Mouse (Mus musculus) cerebellum, postnatal 4 days (tissue): Measurements from ENCODE around the gene Ctnna2.
A peak's percentile ranks its signal among the peaks of the same experiment; 100 is the strongest.

ENCODE experiments used
- DNase-seq, 2 experiments: peaks; one replicate each; pipeline ENCODE4 v3.0.0; 2022; ENCODE audit warnings: low spot score in 2 of 2, mixed read lengths in 1 of 2

Gene Ctnna2

DNA sequence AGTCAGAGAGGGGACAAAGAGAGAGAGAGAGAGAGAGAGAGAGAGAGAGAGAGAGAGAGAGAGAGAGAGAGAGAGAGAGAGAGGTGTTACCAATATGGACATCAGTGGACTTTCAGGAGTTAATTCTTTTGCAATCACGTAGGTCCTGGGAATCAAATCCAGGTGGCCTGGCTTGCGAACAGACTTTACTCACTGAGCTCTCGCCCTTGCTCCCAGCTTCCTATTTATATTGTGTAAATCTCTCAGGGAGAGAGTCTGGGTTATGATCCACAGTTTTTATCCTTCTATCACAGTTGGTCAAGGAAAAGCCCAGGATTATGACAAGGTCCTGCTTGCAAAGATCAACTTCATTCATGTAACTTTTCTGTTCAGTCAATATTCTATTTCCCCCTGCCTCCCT, 714.3 kb downstream of the Ctnna2 start:
- DNase-seq: no peak

DNA sequence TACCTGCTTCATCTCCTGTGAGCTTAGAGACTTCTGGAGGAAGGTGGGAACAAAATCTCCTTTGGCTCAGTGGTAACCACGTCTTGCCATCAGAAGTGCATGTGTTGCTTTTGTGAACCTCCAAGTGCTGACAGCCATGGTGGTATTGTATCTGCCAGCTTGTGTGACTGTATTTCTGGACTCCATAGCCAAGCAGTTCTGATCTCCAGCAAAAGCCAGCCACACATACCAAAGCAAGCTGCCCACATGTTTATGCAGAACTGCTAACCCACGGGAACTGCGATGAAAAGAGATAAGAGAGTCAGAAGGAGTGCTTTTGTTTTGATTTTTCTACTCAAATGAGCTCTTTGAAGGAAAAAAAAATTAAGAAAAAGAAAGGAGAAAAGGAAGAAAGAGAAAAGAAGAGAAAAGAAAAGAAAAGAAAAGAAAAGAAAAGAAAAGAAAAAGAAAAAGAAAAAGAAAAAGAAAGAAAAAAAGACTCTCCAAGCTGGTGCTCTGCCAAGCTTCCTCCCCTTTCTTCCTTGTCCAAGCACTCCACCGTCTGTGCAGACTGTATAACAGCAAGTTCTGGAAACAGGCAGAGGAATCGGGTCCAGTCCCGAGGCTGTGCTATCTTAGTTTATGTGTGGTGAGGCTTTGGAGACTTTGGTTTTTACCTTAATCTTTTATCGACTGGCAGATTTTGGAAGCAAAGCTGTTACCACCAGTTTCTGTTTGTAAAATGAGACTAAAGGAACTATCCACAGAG, 722.0 kb downstream of the Ctnna2 start:
- peak in 1 of 2 experiments; percentile 8 for DNase-seq

DNA sequence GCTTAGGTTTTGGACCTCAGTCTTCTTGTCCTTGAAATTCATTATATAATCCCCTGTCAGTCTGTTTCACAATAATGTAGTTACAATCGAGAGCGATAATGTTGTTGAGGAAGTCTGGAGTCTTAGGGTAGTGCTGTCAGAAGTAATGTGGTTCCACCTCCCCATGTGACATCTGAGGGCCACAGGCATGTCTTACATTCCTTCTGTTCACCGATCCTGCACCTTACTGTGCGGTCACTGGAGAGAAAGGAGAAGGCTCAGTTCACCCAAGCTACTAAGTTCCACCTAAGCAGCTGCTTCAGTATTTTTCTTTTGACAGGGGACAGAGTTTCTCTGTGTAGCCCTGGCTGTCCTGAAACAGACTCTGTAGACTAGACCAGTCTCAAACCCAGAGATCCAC, 723.2 kb downstream of the Ctnna2 start:
- no peak for DNase-seq

DNA sequence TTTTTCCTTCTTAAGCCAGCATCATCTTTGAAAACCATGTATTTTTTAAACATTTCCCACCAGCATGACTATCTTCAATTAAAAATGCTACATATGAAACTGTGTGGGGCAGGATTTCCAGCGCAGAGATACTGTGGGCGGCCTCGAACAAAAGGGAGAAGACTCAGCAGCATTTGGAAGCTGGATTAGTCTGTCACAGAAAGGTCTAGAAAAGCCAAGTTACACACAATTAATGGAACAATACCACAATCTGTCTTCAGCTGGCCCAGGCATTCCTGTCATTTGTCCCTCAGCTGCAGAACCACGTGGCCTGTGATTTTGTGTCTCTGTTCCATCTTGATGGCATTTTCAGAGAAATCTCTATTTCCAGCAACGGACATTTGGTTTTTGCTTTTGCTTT, 726.0 kb downstream of the Ctnna2 start:
- DNase-seq: no peak

DNA sequence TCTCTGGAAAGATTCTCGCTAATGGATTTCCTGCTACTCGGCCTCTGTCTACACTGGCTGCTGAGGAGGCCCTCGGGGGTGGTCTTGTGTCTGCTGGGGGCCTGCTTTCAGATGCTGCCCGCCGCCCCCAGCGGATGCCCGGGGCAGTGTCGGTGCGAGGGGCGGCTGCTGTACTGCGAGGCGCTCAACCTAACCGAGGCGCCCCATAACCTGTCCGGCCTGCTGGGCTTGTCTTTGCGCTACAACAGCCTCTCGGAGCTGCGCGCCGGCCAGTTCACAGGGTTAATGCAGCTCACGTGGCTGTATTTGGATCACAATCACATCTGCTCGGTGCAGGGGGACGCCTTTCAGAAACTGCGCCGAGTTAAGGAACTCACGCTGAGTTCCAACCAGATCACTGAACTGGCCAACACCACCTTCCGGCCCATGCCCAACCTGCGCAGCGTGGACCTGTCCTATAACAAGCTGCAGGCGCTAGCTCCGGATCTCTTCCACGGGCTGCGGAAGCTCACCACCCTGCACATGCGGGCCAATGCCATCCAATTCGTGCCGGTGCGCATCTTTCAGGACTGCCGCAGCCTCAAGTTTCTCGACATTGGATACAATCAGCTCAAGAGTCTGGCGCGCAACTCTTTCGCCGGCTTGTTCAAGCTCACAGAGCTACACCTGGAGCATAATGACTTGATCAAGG, 735.8 kb downstream of the Ctnna2 start:
- DNase-seq: peak; percentile 25 to 32

DNA sequence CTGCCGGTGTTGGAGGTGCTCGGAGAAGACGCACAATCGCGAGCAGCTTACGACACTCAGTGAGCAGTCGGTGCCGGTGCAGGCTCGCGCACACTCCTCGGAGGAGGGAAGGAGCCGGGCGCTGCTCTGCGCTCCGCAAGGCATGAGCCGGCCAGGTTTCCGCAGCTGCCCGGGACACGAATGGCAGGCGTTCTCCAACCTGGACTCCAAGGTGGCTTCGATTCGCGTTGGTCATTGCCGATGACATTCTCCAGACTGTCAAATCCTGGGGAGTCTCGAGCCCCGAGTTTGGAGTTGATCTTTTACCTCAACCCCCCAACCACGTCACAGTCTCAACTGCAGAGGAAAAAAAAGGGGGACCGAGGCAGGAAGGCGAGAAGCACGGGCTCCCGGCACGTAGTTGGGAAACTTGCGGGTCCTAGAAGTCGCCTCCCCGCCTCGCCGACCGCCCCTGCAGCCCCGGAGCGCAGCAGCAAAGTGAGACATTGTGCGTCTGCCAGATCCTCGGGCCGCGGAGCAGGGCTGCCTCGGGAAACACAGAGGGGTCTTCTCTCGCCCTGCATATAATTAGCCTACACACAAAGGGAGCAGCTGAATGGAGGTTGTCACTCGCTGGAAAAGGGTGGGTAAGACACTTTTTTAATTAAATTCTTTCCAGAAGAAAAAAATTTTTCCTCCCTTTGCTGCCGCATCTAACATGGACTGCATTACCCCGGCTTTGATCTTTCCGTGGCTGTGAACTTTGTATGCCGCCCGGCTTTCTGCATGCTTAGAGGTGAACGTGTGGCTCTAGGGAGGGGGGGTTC, 736.7 kb downstream of the Ctnna2 start, which contains the start of gene Lrrtm1:
Gene Lrrtm1 (plus strand): TSS at position 89 of the 806 bp plus-strand sequence.
- DNase-seq: peak; percentile 40 to 64

DNA sequence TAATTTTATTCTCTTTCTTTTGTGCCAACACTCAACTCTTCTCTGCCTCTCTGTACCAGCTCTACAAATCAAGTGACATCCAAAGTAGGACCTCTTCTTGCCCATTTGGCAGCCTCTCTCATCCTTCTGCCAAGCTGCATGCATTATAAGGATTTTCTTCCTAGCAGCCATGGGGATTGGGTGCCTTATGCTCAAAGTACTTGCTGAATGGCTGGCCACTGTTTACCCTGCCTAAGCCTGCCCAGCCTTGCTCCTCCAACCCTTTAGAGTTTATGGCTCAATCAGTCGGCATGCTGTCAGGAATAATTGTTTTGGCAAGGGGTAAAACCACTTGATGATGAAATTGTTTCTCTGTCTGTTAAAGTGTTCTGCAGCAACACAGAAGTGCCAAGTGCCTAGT, 739.1 kb downstream of the Ctnna2 start:
- peak in 1 of 2 experiments; percentile 45 for DNase-seq

DNA sequence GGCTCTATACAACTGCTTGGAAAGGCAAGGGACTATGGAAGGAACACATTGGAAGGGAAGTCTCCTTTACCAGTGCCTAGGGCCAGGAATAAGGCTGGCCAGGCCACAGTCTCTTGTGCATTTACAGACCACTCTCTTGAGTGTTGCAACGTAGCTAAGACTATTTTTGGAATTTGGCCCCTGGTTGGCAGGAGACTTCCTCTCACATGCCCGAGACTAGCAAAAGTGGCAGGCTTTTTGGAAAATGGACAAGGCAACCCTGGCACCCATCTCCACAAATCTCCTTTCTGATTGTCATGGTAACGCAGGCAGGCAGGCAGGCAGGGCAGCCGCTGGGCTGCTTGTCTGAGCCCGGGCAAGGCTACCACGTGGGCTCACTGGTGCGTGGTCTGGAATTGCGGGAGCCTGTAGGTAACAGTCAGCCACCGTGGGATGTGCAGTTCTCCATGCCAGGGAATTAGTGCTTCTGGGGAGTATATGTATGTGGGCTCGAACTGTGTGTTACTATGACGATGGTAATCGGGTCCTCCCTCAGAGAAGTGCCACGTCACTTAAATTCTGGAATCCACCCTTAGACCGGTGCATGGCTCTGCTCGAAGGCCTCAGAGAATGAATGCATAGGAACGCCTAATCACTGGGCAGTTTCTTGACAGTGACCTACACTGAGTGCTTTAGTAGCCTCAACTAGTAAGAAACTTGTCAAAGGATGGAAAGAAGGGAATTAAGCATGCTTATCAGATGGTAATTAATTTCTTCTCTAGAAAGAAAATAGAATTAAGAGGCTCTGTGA, 756.5 kb downstream of the Ctnna2 start:
- peak in 1 of 2 experiments; percentile 63 for DNase-seq

DNA sequence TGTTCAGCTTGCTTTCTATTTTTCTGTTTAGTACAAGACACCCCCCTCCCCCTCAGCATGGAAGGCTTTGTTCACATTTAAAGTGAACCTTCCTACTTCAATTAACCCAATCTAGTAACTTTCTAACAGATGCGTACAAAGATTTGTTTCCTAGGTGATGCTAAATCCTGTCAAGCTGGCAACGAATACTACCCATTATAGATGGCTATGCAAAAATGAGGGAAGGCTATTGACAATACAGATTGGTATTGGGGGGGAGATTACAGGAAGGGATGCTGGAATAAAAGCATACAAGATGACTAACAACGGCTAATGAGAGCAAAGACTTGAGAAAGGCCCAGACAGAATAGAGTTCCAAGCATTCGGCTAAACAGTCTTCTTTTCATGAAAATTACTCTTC, 758.7 kb downstream of the Ctnna2 start:
- DNase-seq: no peak

DNA sequence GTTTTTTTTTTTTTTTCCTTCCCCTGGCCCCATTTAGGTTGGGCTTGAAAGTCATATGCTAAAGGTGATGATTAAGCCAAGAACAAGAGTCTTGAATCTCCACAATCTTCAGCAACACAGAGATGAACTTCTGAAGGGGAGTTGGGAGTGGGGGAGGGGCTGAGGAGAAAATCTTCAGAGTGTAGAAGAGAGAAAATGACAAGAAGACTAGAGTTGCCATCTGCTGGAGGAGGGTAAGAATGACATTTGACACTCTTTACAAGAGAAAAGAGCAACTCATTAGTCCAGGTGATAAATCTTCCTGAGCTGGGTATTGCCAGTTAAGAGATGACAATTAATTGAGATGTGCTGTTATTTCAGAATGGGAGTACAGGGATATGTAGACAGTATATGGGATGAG, 760.6 kb downstream of the Ctnna2 start:
- peak in 1 of 2 experiments; percentile 46 for DNase-seq

DNA sequence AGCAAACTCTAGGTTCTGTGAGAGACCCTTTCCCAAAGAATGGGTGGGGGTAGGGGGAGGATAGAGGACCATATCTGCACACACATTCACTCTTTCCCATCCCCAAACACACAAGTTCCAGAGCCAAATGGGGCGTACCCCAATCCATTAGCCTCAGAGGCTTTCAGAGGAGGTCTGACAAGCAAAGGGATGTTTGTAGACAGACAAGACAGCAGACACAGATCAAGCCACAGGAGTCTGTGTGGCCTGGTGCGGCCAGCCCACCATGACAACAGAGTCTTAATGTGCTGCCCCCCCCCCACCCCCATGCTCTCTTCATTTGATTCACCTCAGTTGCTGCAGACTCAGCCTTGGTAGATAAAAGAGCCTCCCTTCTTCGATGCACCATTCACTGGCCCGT, 764.2 kb downstream of the Ctnna2 start:
- no peak for DNase-seq

DNA sequence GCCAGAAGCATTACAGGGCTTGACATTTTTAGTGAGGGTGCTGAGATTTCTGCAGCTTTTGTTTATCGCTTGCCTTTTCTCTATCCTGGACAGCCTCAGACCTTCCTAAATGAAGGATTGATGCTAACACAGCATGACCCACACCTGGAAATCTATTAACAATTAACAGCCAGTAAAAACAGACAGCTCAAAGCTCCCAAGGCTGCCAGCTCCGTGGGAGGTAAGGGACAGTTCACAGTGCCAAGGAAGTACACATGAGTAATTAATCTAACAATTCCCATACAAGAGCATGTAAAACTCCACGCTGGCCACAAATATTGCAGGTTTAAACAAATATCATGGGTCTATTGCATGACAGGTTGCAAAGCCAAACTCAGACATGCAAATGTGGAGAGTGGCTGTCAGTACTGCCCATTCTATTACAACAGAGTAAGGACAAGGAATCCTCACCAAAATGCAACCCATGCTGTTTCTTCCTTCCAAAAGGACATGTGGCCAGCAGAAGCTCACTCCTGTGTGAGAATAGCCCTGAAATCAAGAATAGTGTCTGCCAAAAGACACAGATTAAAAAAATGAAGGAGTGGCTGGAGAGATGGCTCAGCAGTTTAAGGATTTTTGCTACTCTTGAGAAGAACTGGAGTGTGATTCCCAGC, 765.6 kb downstream of the Ctnna2 start:
- DNase-seq: no peak

DNA sequence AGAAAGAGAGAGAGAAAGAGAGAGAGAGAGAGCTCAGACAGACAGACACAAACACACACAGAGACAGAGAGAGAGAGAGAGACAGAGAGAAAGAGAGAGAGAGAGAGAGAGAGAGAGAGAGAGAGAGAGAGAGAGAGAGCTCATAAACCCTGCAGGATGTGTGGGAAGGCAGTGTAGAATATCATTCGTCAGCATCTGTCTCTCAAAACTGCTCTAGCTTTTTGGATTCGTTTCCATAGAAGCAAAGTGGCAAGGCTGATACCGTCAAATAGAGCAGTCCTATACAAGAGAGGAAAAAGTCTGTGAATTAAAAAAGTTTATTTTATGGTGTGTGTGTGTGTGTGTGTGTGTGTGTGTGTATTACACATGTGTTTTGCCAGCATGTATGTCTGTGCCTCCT, 769.6 kb downstream of the Ctnna2 start:
- DNase-seq: no peak

DNA sequence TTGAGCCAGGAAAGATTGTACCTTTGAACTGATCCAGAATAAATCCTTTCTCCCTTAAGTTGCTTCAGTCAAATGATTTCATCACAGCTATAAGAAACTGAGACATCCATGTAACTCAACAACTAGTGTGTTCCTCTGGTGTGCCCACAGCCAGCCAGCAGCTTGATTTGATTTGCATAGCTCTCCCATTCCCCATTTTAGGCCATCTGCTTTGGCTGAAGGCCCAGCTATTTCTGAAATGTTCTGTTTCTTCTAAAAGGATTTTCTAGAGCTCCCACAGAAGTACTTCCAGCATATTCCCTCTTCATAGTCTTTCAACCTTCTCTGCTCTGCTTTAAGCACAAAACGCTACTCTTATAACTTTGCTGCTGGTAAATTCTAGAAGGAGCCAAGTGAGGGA, 770.3 kb downstream of the Ctnna2 start:
- DNase-seq: no peak

DNA sequence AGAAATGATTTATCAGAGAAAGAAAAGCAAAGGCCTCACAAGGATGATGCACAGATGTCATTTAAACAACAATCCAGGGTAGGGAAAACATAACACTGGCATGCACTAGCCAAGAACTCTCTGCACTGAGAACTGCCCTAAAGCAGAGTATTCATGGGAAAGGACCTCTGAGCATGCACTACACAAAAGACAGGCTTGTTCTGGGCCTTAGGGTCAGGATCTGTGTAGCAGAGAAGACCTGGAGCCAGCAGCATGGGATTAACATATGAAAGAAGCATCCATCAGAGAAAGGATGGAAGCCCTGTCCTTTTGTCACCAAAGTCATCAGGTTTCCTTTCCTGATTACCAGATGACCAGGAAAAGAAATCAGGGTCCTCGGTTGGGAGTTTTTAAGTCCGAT, 780.1 kb downstream of the Ctnna2 start:
- DNase-seq: no peak

DNA sequence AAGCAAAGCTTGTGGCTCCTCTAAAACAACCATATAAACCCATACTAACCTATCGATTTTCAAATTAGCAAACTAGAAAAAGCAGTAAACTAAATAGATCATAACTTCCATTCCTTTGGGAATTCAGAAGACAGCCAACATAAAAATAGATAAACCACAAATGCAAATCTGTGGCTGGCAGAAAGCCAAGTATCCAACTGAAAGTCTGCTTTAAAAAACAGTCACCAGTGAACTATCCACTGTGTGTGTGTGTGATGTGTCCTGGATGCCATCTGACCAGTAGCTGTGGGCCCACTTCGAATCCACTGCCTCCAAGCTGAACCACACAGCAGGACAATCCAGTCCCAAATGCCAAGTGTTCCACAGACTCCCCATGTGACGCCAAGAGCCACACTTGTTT, 782.8 kb downstream of the Ctnna2 start:
- DNase-seq: no peak

DNA sequence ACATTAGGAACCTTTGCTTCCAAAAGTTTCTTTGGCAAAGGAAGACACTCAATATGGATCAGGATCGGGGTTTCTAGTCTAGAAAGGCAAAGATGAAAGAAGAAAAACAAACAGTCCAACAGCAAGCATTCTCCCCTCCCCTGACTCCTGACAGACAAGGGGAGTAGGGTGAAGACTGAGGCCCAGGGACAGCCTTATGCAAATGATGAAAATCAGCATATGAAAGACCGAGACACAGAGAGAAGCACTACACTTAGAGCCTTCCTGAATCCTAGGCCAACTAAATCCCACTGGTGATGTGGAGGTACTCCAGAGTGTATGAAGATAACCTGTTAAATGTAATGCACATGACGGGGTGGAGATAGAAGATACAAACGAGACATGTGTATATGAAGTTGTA, 787.9 kb downstream of the Ctnna2 start:
- no peak for DNase-seq

DNA sequence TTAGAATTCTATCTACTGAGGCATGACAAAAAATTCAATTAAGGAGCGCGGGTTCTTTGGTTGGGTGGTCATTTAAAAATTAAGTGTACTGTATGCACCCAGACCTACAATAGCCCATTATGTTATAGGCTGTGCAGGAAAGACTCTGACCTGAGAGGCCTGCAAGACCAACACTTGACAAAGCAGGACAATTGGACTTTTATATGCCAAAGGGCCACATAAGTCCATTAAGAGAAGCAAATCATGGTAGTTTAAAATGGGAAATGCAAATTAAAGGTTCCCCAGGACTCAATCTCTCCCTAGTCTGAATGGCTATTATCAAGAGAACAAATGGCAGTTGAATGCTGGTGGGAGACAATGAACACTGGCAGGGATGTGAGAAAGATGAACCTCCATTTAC, 790.9 kb downstream of the Ctnna2 start:
- no peak for DNase-seq

DNA sequence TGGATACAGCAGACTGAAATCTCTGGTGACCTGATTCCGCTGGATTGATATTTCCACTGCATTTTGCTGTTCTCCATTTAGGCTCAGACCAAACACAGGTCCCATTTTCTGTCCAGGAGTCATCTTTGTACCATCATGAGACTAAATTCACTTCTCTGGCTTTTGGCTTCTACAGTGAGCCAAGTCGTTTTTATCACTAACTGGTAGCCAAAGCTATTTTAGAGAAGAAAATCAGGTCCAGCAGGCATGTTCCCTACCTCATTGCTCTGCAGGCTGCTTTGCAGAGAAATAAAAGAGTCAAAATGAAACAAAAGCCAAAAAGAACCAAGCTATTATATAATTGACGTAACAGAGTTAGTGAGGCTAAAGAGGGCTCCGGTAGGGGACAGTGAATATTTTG, 793.7 kb downstream of the Ctnna2 start:
- DNase-seq: no peak

DNA sequence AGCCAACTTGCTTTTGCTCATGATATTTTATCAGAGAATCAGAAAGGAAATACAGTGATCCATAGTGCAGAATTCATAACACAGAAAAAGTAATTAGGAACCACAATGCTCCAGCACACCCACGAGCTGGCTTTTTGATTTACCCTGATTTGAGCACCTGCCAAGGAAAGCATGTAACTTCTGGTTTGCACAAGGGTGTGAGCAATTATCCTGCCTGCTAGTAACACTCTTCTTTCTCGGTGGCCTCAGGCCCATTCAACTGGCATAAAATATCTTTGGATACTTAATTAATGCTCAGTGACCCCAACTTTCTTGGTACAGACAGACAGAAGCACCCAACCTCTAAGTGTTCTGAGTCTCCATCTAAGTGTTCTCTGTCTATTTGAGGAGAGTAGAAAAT, 794.6 kb downstream of the Ctnna2 start:
- DNase-seq: no peak

DNA sequence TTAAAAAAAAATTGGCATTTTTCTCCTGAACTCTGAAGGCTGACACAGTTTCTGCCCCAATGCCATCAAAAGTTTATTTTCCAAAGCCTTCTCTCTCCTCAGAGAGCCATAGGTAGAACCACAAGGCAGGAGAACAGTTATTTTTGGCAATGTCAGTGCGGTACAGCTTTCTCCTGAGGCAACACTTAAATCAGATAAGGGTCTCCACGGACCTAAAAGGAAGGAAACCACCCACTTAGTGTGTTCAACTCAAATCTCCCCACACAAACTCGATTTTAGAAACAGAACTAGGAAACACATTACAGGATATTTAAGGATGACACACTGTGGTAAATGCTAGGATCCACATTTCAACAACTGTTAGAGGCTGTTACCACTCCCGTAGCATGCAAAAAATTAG, 803.7 kb downstream of the Ctnna2 start:
- DNase-seq: no peak
